Mouse (Mus musculus) lung, embryonic 14.5 days (tissue): ENCODE measurements around the gene Nsl1. TPM values are rescaled to one million over a fixed set of nuclear protein-coding genes. Genes with fewer than 3 reads are reported as not detected.
A peak's percentile ranks its signal among the peaks of the same experiment; 100 is the strongest.

Experiments used
- ATAC-seq: fragments of 200-750 bp; cut with Nextera tagmentation; 2 replicates; pipeline ENCODE4 v1.8.0; 2017; ENCODE audit warnings: mild to moderate bottlenecking, moderate TSS enrichment, moderate library complexity; ENCODE audit not compliant: insufficient read depth
- DNase-seq: peaks from one replicate; pipeline ENCODE4 v3.0.0-alpha.2; 2015
- H3K27ac ChIP-seq: fragments of 300-500 bp; sonication (generic); 2 replicates; pipeline ENCODE4 v1.5.1; 2014; ENCODE audit warnings: low read depth, mild to moderate bottlenecking, moderate library complexity
- H3K27me3 ChIP-seq: fragments of 300-500 bp; sonication (generic); 2 replicates; pipeline ENCODE4 v1.6.1; 2014; ENCODE audit warnings: low read length, control low read depth; ENCODE audit not compliant: insufficient read depth
- H3K36me3 ChIP-seq: fragments of 300-500 bp; sonication (generic); 2 replicates; pipeline ENCODE4 v1.6.1; 2014; ENCODE audit warnings: control low read depth; ENCODE audit not compliant: insufficient read depth
- H3K4me1 ChIP-seq: fragments of 300-500 bp; sonication (generic); 2 replicates; pipeline ENCODE4 v1.6.1; 2014; ENCODE audit warnings: antibody characterized with exemption, control low read depth; ENCODE audit not compliant: insufficient read depth
- H3K4me2 ChIP-seq: fragments of 300-500 bp; sonication (generic); 2 replicates; pipeline ENCODE4 v1.6.1; 2014; ENCODE audit warnings: mild to moderate bottlenecking
- H3K4me3 ChIP-seq: fragments of 300-500 bp; sonication (generic); 2 replicates; pipeline ENCODE4 v1.5.1; 2014; ENCODE audit warnings: low read depth, low read length
- H3K9ac ChIP-seq: fragments of 300-500 bp; sonication (generic); 2 replicates; pipeline ENCODE4 v1.6.1; 2014
- H3K9me3 ChIP-seq: fragments of 300-500 bp; sonication (generic); 2 replicates; pipeline ENCODE4 v1.6.1; 2016; ENCODE audit warnings: low read depth, low read length, control low read depth
- CTCF ChIP-seq: IDR thresholded peaks from 2 replicates; pipeline ENCODE4 v1.5.1; 2016; ENCODE audit warnings: antibody characterized with exemption, low read depth
- WGBS: fragments of 180-500 bp; shearing (Covaris S2); extraction: QIAGEN DNeasy Blood & Tissue Kit; methylation state at CpG from one replicate; pipeline ENCODE4 v1.1.7; 2014; 5-methylcytosine and 5-hydroxymethylcytosine counted together
- polyA plus RNA-seq: library from polyadenylated mRNA; unstranded; fragments of >200 nt; fragmentation: Nextera tagmentation; extraction: Ambion mirVana; gene quantifications from 2 replicates; pipeline ENCODE4 v1.2.1, GENCODE M21; 2014

The Nsl1 gene
- polyA plus RNA-seq, 1 experiment from 2014 or later: 30.1 TPM

GRCm38 (mm10) chr1:191099772-191100291 is 37.0 kb downstream of the Nsl1 start:
- Histone ChIP-seq H3K27me3 (peaks cover 6% of the 10 kb centered on the region; the same call in 1 of the 2 replicates), H3K4me3 (no peak overlapping the region), H3K9ac (no peak overlapping the region), H3K36me3 (no peaks in the 10 kb centered on the region), H3K4me2 (0 out of 2 replicates have a peak overlapping the region, but pooled peaks have one; percentile 99), H3K9me3 (no peaks in the 10 kb centered on the region), H3K4me1 (peaks cover 12% of the 10 kb centered on the region; the same call in 1 of the 2 replicates), H3K27ac (no peak overlapping the region)
- TF ChIP-seq CTCF: no peak
- 49% methylated on average over 5 of the region's 5 CpGs for WGBS
- no peak for ATAC-seq
- DNase-seq: no peak

DNA sequence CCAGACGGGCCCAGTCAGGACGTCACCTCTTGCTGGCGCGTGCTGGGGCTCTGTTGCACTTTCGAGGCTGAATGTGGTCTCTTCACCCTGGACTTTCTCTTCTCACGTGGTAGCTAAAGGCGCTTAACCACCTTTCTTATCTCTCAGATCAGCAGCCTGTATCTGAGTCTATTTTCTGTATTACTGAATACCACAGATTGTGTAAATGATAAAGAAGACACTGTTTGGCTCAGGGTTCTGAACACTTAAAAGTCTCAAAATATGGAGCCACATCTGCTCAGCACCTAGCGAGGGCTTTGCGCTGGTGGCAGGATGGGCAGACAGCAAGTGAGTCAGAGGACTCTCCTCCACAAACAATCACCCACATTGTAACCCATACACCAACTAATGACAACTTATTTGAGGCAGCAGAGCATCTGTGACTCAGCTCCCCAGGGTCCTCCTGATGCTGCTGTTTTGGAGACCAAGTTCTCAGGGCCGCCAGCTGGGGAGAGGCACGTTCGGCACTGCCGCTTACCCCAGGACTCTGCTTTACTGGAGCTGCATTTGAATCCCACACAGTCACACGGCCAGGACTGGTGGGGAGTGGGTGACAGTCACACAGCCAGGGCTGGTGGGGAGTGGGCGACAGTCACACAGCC is 40.0 kb downstream of the Nsl1 start:
- no peak overlapping the region for H3K9ac ChIP-seq
- DNase-seq (no peak), ATAC-seq (no peak)
- no peak overlapping the region for H3K4me2 ChIP-seq
- no peaks in the 10 kb centered on the region for H3K9me3 ChIP-seq
- WGBS: 75% methylated on average over 15 of the region's 15 CpGs
- TF ChIP-seq CTCF: no peak
- H3K27me3 ChIP-seq: peaks cover 6% of the 10 kb centered on the region; the same call in 1 of the 2 replicates
- peaks cover 12% of the 10 kb centered on the region; the same call in 1 of the 2 replicates for H3K4me1 ChIP-seq
- H3K36me3 ChIP-seq: no peaks in the 10 kb centered on the region
- H3K4me3 ChIP-seq: no peak overlapping the region
- H3K27ac ChIP-seq: no peak overlapping the region

DNA sequence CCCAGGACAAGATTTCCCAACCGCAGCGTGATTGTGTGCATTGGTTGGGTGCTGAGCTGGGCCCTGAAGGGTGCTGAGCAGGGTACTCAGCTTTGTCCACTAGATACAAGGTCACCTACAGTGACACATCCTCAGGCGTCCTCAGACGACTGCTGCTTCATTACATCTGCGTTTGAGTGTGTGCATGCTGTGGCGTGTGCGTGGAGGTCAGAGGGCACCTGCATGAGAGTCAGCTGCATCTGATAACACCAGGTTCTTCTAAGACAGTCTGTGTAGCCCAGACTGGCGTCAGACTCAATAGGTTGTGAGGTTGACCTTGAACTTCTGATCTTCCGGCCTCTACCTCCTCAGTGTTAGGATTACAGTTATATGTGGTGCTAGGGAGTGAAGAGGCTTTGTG is 42.4 kb downstream of the Nsl1 start:
- no peaks in the 10 kb centered on the region for H3K36me3 ChIP-seq
- ATAC-seq (no peak), DNase-seq (no peak)
- H3K27me3 ChIP-seq: no peaks in the 10 kb centered on the region
- H3K4me2 ChIP-seq: no peak overlapping the region
- WGBS: 70% methylated on average over 9 of the region's 9 CpGs
- no peaks in the 10 kb centered on the region for H3K4me1 ChIP-seq
- H3K9ac ChIP-seq: no peak overlapping the region
- no peak overlapping the region for H3K27ac ChIP-seq
- no peaks in the 10 kb centered on the region for H3K9me3 ChIP-seq
- no peak overlapping the region for H3K4me3 ChIP-seq
- no peak for TF ChIP-seq CTCF

DNA sequence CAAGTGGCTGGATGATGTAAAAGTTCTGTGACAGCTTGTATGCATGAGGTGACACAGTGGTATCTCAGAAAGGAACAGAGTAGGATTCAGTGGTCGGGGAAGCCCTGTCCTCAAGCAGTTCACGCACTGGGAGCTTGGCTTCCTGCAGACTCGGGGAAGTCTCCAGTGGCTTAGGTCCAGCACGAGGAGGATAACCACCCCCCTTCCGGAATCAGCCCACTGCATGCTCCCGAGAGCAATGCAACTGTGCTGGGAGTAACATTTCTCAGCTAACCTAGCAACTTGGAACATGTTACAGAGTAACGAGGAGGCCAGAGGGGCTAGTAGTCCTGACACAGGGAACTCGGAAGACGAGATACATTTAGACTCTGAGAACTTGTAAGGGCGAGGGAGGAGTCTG is 44.5 kb downstream of the Nsl1 start:
- no peak for TF ChIP-seq CTCF
- Histone ChIP-seq H3K9ac (no peak overlapping the region), H3K4me3 (no peak overlapping the region), H3K4me2 (no peak overlapping the region), H3K9me3 (no peaks in the 10 kb centered on the region), H3K27me3 (no peaks in the 10 kb centered on the region), H3K27ac (no peak overlapping the region), H3K4me1 (no peaks in the 10 kb centered on the region), H3K36me3 (no peaks in the 10 kb centered on the region)
- WGBS: 49% methylated on average over 10 of the region's 10 CpGs
- DNase-seq (peak; percentile 34), ATAC-seq (no peak)

DNA sequence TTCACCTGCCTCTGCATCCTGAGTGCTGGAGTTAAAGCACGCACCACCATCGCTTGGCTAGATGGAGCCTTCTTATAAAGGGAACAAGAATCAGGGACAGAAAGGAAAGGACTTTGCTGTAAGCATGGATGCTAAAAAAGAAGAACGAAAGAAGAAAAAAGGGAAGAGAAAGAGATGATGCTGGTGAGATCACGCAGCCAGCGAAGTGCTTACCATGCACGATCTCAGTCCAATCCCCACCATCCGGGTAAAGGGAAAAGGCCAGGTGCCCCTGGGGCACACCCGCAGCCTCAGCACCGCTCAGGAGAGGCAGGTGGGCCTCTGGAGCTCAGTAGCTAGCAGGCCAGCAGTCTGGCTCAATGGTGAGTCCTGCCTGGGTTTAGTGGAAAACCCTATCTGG is 47.1 kb downstream of the Nsl1 start:
- no peaks in the 10 kb centered on the region for H3K9me3 ChIP-seq
- H3K36me3 ChIP-seq: no peaks in the 10 kb centered on the region
- H3K4me3 ChIP-seq: no peak overlapping the region
- H3K27me3 ChIP-seq: no peaks in the 10 kb centered on the region
- ATAC-seq (no peak), DNase-seq (no peak)
- no peak overlapping the region for H3K9ac ChIP-seq
- no peak overlapping the region for H3K27ac ChIP-seq
- no peaks in the 10 kb centered on the region for H3K4me1 ChIP-seq
- WGBS: 94% methylated on average over 9 of the region's 9 CpGs
- H3K4me2 ChIP-seq: no peak overlapping the region
- TF ChIP-seq CTCF: no peak

DNA sequence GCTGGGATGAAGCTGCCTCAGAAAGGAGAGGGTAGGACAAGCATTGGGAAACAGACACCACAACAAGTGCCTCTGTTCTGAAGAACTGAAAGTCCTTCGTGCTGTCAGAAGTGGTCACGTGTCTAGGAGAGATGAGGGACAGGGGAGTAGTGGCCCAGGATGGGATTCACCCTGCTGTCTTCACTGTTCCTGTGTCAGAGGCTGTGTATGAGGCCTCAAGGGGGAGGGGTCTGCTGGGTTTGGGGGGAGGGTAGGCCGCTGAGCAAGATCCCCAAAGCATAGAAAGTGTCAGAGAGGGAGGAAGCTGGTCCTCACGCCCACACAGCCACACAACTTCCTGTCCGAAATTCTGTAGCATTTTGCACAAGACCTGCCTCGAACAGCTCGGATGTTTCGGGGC is 48.3 kb downstream of the Nsl1 start:
- Histone ChIP-seq H3K27me3 (no peaks in the 10 kb centered on the region), H3K4me2 (no peak overlapping the region), H3K9me3 (no peaks in the 10 kb centered on the region), H3K9ac (no peak overlapping the region), H3K4me1 (no peaks in the 10 kb centered on the region), H3K27ac (peak overlapping the region; percentile 0; the same call in 1 of the 2 replicates), H3K36me3 (no peaks in the 10 kb centered on the region), H3K4me3 (no peak overlapping the region)
- ATAC-seq (peak; percentile 74; the same call in 1 of the 2 replicates), DNase-seq (no peak)
- TF ChIP-seq CTCF: no peak
- WGBS: 24% methylated on average over 8 of the region's 8 CpGs

DNA sequence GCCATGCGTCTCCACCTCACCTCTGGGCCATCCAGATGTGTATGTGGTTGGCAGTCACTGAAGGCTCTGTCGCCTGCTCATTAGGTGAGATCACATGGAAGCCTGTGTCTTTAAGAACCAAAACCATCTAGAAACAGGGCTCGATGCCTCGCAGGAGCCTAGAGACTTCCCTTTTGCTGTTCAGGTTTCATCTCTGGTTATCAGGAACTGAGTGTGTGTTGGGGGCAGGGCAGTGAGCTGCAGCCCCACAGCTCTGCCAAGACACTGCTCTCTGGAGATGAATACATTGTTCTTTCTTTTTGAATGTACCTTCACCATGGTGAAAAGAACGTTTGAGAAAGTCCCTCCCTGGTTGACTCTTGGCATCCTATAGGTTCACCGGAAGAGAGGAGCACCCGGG is 52.1 kb downstream of the Nsl1 start:
- no peaks in the 10 kb centered on the region for H3K9me3 ChIP-seq
- H3K27me3 ChIP-seq: no peaks in the 10 kb centered on the region
- no peak for DNase-seq
- H3K9ac ChIP-seq: no peak overlapping the region
- WGBS: 63% methylated on average over 7 of the region's 7 CpGs
- no peak for ATAC-seq
- H3K27ac ChIP-seq: no peak overlapping the region
- no peak overlapping the region for H3K4me2 ChIP-seq
- H3K36me3 ChIP-seq: no peaks in the 10 kb centered on the region
- H3K4me3 ChIP-seq: no peak overlapping the region
- TF ChIP-seq CTCF: no peak
- H3K4me1 ChIP-seq: no peaks in the 10 kb centered on the region
